Mouse (Mus musculus): ENCODE results near the gene Nfkbib.

DNA sequence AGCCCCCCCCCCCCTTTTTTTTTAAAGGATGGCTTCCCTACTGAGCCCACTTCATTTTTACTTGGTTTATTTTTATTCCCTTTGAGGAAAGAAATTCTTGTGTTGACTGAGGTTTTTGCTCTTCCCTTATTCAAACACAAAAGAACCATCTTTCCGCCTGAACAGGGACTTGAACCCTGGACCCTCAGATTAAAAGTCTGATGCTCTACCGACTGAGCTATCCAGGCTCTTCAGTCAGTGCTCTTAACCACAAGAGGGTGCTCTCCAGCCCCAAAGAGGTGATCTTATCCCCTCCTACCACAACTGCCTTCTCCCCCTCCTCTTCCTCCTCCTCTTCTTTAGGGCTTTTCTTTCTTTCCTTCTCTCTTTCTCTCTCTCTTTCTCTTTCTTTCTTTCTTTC is 26.5 kb upstream of the Nfkbib start:
- TF ChIP-seq CTCF (IDR thresholded peaks at IDR 0.05; ENCODE audit: extremely low read depth, insufficient read length, insufficient replicate concordance, low read depth, low read length), result no peak
- TF ChIP-seq POLR2A (IDR thresholded peaks at IDR 0.05; ENCODE audit: low read depth, low read length), result no peak

All from small intestine, adult 2 months (tissue).